Mouse (Mus musculus) forebrain, postnatal 0 days (tissue): ENCODE measurements around the gene Parp8. TPM values are rescaled to one million over a fixed set of nuclear protein-coding genes. Genes with fewer than 3 reads are reported as not detected.
A peak's percentile ranks its signal among the peaks of the same experiment; 100 is the strongest.

Experiments used
- ATAC-seq: fragments of 200-750 bp; cut with Nextera tagmentation; 2 replicates; pipeline ENCODE4 v1.8.0; 2017; ENCODE audit warnings: mild to moderate bottlenecking, moderate library complexity
- DNase-seq: peaks from one replicate; pipeline ENCODE4 v3.0.0-alpha.2; 2015
- H3K27ac ChIP-seq: fragments of 300-500 bp; sonication (generic); 2 replicates; pipeline ENCODE4 v1.5.1; 2014; ENCODE audit warnings: low read depth, mild to moderate bottlenecking, antibody characterized with exemption, low read length, moderate library complexity, mixed read lengths
- H3K27me3 ChIP-seq: fragments of 300-500 bp; sonication (generic); 2 replicates; pipeline ENCODE4 v1.6.1; 2014; ENCODE audit warnings: mild to moderate bottlenecking, low read length, mixed read lengths; ENCODE audit not compliant: insufficient read depth
- H3K36me3 ChIP-seq: fragments of 300-500 bp; sonication (generic); 2 replicates; pipeline ENCODE4 v1.6.1; 2014; ENCODE audit warnings: mild to moderate bottlenecking, moderate library complexity; ENCODE audit not compliant: insufficient read depth
- H3K4me1 ChIP-seq: fragments of 300-500 bp; sonication (generic); 2 replicates; pipeline ENCODE4 v1.6.1; 2014; ENCODE audit warnings: antibody characterized with exemption; ENCODE audit not compliant: insufficient read depth
- H3K4me2 ChIP-seq: fragments of 300-500 bp; sonication (generic); 2 replicates; pipeline ENCODE4 v1.6.1; 2014; ENCODE audit warnings: low read depth, mild to moderate bottlenecking, moderate library complexity
- H3K4me3 ChIP-seq: fragments of 300-500 bp; sonication (generic); 2 replicates; pipeline ENCODE4 v1.5.1; 2014; ENCODE audit warnings: low read depth, low read length, mixed read lengths
- H3K9ac ChIP-seq: fragments of 300-500 bp; sonication (generic); 2 replicates; pipeline ENCODE4 v1.6.1; 2014; ENCODE audit warnings: mild to moderate bottlenecking
- H3K9me3 ChIP-seq: fragments of 300-500 bp; sonication (generic); 2 replicates; pipeline ENCODE4 v1.6.1; 2016; ENCODE audit warnings: low read length
- CTCF ChIP-seq: sonication (generic); IDR thresholded peaks from 2 replicates; pipeline ENCODE4 v1.5.1; 2016; ENCODE audit warnings: antibody characterized with exemption, control low read depth, low read depth
- WGBS: fragments of 180-500 bp; shearing (Covaris S2); extraction: QIAGEN DNeasy Blood & Tissue Kit; methylation state at CpG from one replicate; pipeline ENCODE4 v1.1.7; 2014; 5-methylcytosine and 5-hydroxymethylcytosine counted together
- polyA plus RNA-seq: library from polyadenylated mRNA; unstranded; fragments of >200 nt; fragmentation: Nextera tagmentation; extraction: Ambion mirVana; gene quantifications from 2 replicates; pipeline ENCODE4 v1.2.1, GENCODE M21; 2015
- total RNA-seq: library from RNA; depleted of rRNA; stranded (reverse); fragments of >200 nt; gene quantifications from 2 replicates; pipeline ENCODE4 v1.2.3, GENCODE M21; 2014

Gene Parp8
- total and polyA plus RNA-seq, 2 experiments from 2014 or later: 20.8 to 46.1 TPM

DNA sequence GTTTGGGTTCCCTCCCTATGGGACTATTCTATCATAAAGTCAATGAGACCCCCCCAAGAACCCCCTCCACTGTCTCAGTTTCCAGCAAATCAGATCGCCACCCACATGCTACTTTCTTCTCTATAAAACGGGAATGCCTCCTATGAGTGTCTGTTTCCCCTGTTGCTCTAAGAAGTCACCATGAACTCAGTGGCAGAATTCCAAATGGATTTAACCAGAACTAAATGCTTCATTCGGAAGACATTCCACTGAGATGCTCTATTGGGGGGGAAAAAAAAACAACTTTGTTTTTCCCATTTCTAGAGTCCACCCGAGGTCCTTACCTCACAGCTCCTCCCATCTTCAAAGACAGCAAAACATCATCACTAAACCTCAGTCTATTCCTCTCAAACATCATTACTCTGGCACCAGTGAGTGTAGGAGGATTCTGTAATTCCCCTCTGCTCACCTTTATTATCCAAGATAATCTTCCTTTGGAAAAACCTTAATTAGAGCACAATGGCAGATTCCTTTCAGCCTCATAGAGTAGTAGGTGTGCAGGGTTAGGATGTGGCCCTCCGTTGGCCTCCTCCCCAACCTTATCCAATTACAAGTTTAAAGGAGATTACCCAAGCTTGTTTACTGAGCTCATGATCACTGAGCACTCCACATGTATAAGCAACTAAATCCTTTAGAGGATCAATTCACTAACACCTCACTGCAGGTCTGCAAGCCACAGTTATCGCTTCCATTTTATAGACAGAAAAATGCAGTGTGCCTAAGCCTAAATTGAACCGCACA lies 51.1 kb downstream of the Parp8 start:
- no peak for TF ChIP-seq CTCF
- H3K27me3 ChIP-seq: no peaks in the 10 kb centered on the region
- ATAC-seq (no peak), DNase-seq (no peak)
- no peak overlapping the region for H3K9ac ChIP-seq
- H3K4me1 ChIP-seq: no peaks in the 10 kb centered on the region
- H3K9me3 ChIP-seq: no peaks in the 10 kb centered on the region
- no peak overlapping the region for H3K27ac ChIP-seq
- no peak overlapping the region for H3K4me3 ChIP-seq
- no peaks in the 10 kb centered on the region for H3K36me3 ChIP-seq
- 67% methylated on average over 7 of the region's 7 CpGs for WGBS
- H3K4me2 ChIP-seq: no peak overlapping the region

DNA sequence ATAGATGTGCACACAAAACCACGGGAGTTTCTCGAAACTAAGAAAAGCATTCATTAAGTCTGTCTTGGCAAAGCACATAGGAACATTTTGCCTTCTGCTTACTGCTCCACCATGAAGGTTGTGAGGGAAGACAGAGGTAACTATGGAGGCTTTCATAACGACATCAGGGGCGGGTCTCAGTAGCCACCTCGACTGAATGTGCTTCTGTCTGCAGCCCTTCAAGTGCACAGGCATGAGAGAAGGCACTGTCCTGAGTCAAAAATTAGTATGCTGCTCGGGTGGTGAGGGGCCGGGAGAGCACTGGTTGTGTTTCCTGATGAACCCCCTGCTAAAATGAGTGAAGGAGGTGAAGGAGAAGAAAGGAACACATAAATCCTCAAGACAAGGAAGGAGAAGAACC lies 51.8 kb downstream of the Parp8 start:
- ATAC-seq (peak; percentile 74), DNase-seq (no peak)
- Histone ChIP-seq H3K36me3 (no peaks in the 10 kb centered on the region), H3K27ac (no peak overlapping the region), H3K4me1 (no peaks in the 10 kb centered on the region), H3K9ac (no peak overlapping the region), H3K4me3 (no peak overlapping the region), H3K4me2 (no peak overlapping the region), H3K9me3 (no peaks in the 10 kb centered on the region), H3K27me3 (no peaks in the 10 kb centered on the region)
- TF ChIP-seq CTCF: no peak
- 56% methylated on average over 7 of the region's 7 CpGs for WGBS

DNA sequence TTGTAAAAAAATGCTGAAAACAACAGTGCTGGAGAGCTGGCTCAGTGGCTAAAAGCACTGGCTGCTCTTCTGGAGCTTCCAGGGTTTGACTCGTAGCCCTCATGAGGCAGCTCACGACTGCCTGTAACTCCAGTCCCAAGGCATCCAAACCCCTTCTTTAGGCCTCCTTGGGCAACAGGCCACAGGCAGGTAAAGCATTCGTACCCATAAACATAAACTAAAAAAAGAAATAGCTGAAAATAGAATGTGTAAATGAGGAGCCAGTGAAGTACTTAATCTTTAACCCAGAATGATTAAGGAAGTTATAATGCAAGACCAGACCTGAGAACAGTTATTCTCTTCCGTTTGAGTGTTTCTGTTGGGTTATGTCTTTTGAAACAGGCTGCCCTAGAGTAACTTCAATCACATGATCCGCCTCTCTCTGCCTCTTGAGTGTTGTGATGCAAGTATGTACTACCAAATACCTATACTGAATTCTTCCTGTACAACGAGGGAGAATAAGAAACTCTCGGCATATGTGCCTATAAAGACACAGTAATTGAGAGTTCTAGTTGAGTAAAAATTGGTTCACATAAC lies 53.2 kb downstream of the Parp8 start:
- Histone ChIP-seq H3K4me2 (no peak overlapping the region), H3K4me3 (no peak overlapping the region), H3K36me3 (no peaks in the 10 kb centered on the region), H3K27me3 (no peaks in the 10 kb centered on the region), H3K27ac (no peak overlapping the region), H3K4me1 (no peaks in the 10 kb centered on the region), H3K9me3 (no peaks in the 10 kb centered on the region), H3K9ac (no peak overlapping the region)
- 85% methylated on average over 7 of the region's 7 CpGs for WGBS
- no peak for TF ChIP-seq CTCF
- no peak for DNase-seq
- no peak for ATAC-seq

DNA sequence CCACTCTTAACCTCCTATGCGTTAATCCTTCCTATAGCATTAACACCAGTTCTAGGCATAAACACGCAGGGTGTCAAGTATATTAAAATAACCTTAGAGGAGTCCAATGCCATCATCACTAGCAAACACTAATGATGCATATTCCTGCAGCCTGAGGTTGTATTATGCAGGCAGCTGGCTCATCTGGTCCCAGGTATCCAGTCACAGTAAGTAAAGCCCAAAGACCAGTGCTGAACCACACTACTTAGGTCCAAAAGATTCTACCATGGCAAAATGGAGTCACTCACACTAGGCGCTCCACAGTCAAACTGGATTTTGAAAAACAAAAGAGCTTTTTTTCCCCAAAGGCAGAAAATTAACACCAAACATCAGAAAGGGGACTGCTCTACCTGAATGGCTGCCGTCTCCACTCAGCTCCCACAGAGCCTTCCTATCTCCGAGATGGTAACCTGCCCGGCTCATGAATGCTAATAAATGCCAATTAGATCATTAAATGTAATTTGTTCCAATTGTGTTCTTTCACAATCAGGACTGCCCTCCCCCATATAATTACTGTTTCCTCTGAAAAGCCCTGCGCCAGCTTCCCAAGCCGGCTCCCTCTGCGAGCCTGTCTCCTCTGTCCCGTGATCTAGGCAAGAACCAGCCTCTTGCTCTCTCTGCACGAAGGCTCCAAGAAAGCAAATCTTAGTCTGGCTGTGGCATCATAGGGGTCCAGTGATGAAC lies 54.5 kb downstream of the Parp8 start:
- Histone ChIP-seq H3K4me2 (no peak overlapping the region), H3K4me3 (no peak overlapping the region), H3K4me1 (no peaks in the 10 kb centered on the region), H3K36me3 (no peaks in the 10 kb centered on the region), H3K27me3 (no peaks in the 10 kb centered on the region), H3K9me3 (no peaks in the 10 kb centered on the region), H3K9ac (no peak overlapping the region), H3K27ac (no peak overlapping the region)
- no peak for TF ChIP-seq CTCF
- WGBS: 39% methylated on average over 11 of the region's 11 CpGs
- DNase-seq (no peak), ATAC-seq (peak; percentile 71; the same call in 1 of the 2 replicates)

DNA sequence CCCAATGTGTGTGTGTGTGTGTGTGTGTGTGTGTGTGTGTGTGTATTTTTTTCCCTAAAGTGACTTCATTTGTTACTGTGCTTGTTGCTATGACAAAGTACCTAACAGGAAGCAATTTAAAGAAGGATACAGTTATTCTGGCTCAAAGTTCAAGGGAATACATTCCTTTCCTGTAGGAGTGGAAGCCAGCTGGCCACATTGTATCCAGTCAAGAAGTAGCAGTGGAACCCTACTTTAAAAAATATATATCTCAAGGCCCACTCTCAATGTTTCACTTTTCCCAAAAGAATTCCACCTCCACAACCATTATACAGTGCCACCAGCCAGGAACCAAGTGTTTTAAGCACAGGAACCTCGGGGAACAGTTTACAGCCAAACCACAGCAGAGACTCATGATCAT lies 55.7 kb downstream of the Parp8 start:
- no peak overlapping the region for H3K27ac ChIP-seq
- no peak for DNase-seq
- no peaks in the 10 kb centered on the region for H3K4me1 ChIP-seq
- H3K4me2 ChIP-seq: no peak overlapping the region
- 91% methylated on average over 1 of the region's 1 CpGs for WGBS
- no peak for ATAC-seq
- no peak for TF ChIP-seq CTCF
- H3K9me3 ChIP-seq: no peaks in the 10 kb centered on the region
- no peak overlapping the region for H3K4me3 ChIP-seq
- H3K27me3 ChIP-seq: no peaks in the 10 kb centered on the region
- H3K36me3 ChIP-seq: no peaks in the 10 kb centered on the region
- H3K9ac ChIP-seq: no peak overlapping the region

DNA sequence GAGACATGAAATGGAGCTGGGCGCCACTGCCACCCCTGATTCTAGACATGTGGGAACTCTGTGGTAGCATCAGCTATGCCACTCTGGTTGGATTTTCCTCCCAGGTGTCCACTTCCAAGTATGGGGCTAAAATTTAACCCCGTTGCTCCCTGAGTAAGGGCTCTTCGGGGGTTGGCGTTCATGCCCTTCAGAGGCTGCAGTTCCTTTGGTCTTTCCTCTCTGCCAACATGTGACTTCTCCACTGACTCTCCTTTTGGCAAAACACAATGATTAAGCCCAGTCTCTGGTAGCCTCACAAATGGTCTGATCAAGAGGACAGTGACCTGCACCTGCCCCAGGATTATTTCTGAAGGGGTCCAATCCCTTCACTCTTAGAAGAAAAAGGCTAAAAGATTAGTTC lies 56.4 kb downstream of the Parp8 start:
- Histone ChIP-seq H3K4me2 (no peak overlapping the region), H3K4me1 (no peaks in the 10 kb centered on the region), H3K4me3 (no peak overlapping the region), H3K27me3 (no peaks in the 10 kb centered on the region), H3K9me3 (no peaks in the 10 kb centered on the region), H3K9ac (no peak overlapping the region), H3K36me3 (no peaks in the 10 kb centered on the region), H3K27ac (no peak overlapping the region)
- 100% methylated on average over 4 of the region's 4 CpGs for WGBS
- no peak for DNase-seq
- no peak for TF ChIP-seq CTCF
- no peak for ATAC-seq

DNA sequence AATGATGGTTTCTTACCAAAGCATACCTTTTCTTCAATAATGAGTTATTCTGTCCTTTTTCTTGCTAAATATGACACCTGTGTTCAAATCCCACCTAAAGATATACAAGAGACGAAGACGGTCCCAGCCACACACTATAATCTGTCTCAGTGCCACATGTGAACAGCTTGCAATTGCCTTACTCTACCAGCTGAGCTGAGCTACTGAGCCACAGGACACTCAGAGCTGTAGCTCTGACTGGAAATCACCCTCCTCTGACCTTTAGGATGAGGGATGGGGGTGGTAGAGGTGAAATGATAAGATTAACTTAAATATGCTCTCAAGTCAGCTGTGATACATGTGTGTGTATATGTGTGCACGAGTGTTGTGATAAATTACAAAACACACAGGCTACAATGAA lies 57.9 kb downstream of the Parp8 start:
- Histone ChIP-seq H3K4me2 (no peak overlapping the region), H3K9ac (no peak overlapping the region), H3K27ac (no peak overlapping the region), H3K36me3 (no peaks in the 10 kb centered on the region), H3K4me1 (no peaks in the 10 kb centered on the region), H3K9me3 (no peaks in the 10 kb centered on the region), H3K27me3 (no peaks in the 10 kb centered on the region), H3K4me3 (no peak overlapping the region)
- DNase-seq: no peak
- 92% methylated on average over 3 of the region's 3 CpGs for WGBS
- no peak for TF ChIP-seq CTCF
- ATAC-seq: no peak
